Mouse (Mus musculus) forebrain, postnatal 0 days (tissue): ENCODE results near the gene Ccnjl. TPM values are rescaled to one million over a fixed set of nuclear protein-coding genes. Genes with fewer than 3 reads are reported as not detected.
A peak's percentile ranks its signal among the peaks of the same experiment; 100 is the strongest.

ENCODE experiments used
- ATAC-seq: fragments of 200-750 bp; cut with Nextera tagmentation; 2 replicates; pipeline ENCODE4 v1.8.0; 2017; ENCODE audit warnings: mild to moderate bottlenecking, moderate library complexity
- DNase-seq: peaks from one replicate; pipeline ENCODE4 v3.0.0-alpha.2; 2015
- H3K27ac ChIP-seq: fragments of 300-500 bp; sonication (generic); 2 replicates; pipeline ENCODE4 v1.5.1; 2014; ENCODE audit warnings: low read depth, mild to moderate bottlenecking, antibody characterized with exemption, low read length, moderate library complexity, mixed read lengths
- H3K27me3 ChIP-seq: fragments of 300-500 bp; sonication (generic); 2 replicates; pipeline ENCODE4 v1.6.1; 2014; ENCODE audit warnings: mild to moderate bottlenecking, low read length, mixed read lengths; ENCODE audit not compliant: insufficient read depth
- H3K36me3 ChIP-seq: fragments of 300-500 bp; sonication (generic); 2 replicates; pipeline ENCODE4 v1.6.1; 2014; ENCODE audit warnings: mild to moderate bottlenecking, moderate library complexity; ENCODE audit not compliant: insufficient read depth
- H3K4me1 ChIP-seq: fragments of 300-500 bp; sonication (generic); 2 replicates; pipeline ENCODE4 v1.6.1; 2014; ENCODE audit warnings: antibody characterized with exemption; ENCODE audit not compliant: insufficient read depth
- H3K4me2 ChIP-seq: fragments of 300-500 bp; sonication (generic); 2 replicates; pipeline ENCODE4 v1.6.1; 2014; ENCODE audit warnings: low read depth, mild to moderate bottlenecking, moderate library complexity
- H3K4me3 ChIP-seq: fragments of 300-500 bp; sonication (generic); 2 replicates; pipeline ENCODE4 v1.5.1; 2014; ENCODE audit warnings: low read depth, low read length, mixed read lengths
- H3K9ac ChIP-seq: fragments of 300-500 bp; sonication (generic); 2 replicates; pipeline ENCODE4 v1.6.1; 2014; ENCODE audit warnings: mild to moderate bottlenecking
- H3K9me3 ChIP-seq: fragments of 300-500 bp; sonication (generic); 2 replicates; pipeline ENCODE4 v1.6.1; 2016; ENCODE audit warnings: low read length
- CTCF ChIP-seq: sonication (generic); IDR thresholded peaks from 2 replicates; pipeline ENCODE4 v1.5.1; 2016; ENCODE audit warnings: antibody characterized with exemption, control low read depth, low read depth
- WGBS: fragments of 180-500 bp; shearing (Covaris S2); extraction: QIAGEN DNeasy Blood & Tissue Kit; methylation state at CpG from one replicate; pipeline ENCODE4 v1.1.7; 2014; 5-methylcytosine and 5-hydroxymethylcytosine counted together
- polyA plus RNA-seq: library from polyadenylated mRNA; unstranded; fragments of >200 nt; fragmentation: Nextera tagmentation; extraction: Ambion mirVana; gene quantifications from 2 replicates; pipeline ENCODE4 v1.2.1, GENCODE M21; 2015
- total RNA-seq: library from RNA; depleted of rRNA; stranded (reverse); fragments of >200 nt; gene quantifications from 2 replicates; pipeline ENCODE4 v1.2.3, GENCODE M21; 2014

Gene Ccnjl
- total and polyA plus RNA-seq, 2 experiments from 2014 or later = 1.3 to 4.5 TPM

- no peak for DNase-seq
- Histone ChIP-seq H3K27me3 (no peaks in the 10 kb centered on the region), H3K9ac (no peak overlapping the region), H3K4me2 (no peak overlapping the region), H3K4me3 (no peak overlapping the region), H3K9me3 (no peaks in the 10 kb centered on the region), H3K36me3 (no peaks in the 10 kb centered on the region), H3K4me1 (no peaks in the 10 kb centered on the region), H3K27ac (no peak overlapping the region)
- no peak for TF ChIP-seq CTCF
- 65% methylated on average over 7 of the region's 7 CpGs for WGBS
- peak; percentile 8; the same call in 1 of the 2 replicates for ATAC-seq
Observed at GRCm38 (mm10) chr11:43505188-43505587, 23.4 kb upstream of the Ccnjl start.

DNA sequence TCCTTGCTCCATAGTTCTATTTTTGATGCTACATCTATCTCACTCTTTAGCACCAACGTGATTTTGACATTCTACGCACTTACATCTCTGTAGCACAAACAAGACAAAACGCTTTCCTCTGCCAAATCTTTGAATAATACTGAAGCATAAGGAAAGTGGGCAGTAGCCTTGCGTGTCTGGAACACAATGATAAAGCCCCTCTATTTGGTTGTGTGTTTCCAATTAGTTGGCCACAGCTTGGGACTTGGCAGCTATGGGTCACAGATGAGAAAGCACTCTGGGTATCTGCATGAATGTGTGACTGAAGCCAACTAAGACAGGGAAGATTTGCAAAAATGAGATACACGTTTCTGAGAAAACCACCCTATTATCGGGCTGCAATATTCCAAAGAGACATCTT, 20.6 kb upstream of the Ccnjl start:
- no peak for DNase-seq
- Histone ChIP-seq H3K27ac (no peak overlapping the region), H3K36me3 (no peaks in the 10 kb centered on the region), H3K27me3 (no peaks in the 10 kb centered on the region), H3K4me1 (no peaks in the 10 kb centered on the region), H3K4me3 (no peak overlapping the region), H3K9me3 (no peaks in the 10 kb centered on the region), H3K4me2 (no peak overlapping the region), H3K9ac (no peak overlapping the region)
- TF ChIP-seq CTCF = no peak
- no peak for ATAC-seq
- WGBS = 79% methylated on average over 6 of the region's 6 CpGs

DNA sequence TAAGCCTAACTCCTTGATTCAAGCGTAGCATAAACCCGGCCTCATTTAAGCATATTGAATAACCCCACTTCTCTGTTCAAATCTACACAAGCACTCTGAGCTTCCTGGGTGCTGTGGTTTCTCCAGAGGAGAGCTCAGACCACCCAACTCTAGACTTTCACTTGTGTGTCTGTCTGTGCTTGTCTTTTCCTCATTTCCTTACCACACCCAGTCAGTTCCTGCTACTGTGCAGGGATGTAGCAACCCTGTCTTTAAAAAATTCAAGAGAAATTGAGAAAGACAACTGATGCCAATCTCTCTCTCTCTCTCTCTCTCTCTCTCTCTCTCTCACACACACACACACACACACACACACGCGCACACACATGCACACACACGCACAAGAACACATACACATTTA, 18.7 kb upstream of the Ccnjl start:
- Histone ChIP-seq H3K4me2 (no peak overlapping the region), H3K9ac (no peak overlapping the region), H3K27ac (no peak overlapping the region), H3K9me3 (no peaks in the 10 kb centered on the region), H3K4me1 (no peaks in the 10 kb centered on the region), H3K36me3 (no peaks in the 10 kb centered on the region), H3K4me3 (no peak overlapping the region), H3K27me3 (no peaks in the 10 kb centered on the region)
- WGBS = 94% methylated on average over 5 of the region's 5 CpGs
- no peak for ATAC-seq
- no peak for TF ChIP-seq CTCF
- no peak for DNase-seq

DNA sequence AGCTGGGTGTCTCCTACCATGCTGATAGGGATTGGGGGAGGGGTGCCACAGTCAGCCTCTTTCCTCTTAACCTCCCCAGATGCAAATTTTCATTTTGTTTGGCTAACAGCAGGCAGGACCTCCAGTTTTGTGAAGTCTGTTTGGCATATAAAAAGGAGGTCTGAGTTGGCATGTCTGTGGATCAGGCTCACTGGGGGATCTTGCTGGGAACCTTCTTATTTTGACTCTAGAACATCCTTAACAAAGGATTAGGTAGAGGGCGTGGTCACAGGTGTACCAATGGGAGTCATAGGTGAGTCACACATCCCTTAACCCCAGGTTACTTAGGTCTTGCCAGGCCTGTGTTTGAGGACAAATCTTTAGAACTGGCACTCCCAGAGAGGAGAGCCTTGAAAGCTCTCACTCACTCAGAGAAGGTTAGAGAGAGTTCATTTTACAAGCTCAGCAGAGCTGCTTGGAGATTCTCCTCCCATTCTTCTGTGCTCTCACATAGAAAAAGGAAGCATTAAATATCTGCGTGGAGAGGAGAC, 15.9 kb upstream of the Ccnjl start:
- Histone ChIP-seq H3K4me1 (no peaks in the 10 kb centered on the region), H3K27me3 (no peaks in the 10 kb centered on the region), H3K36me3 (no peaks in the 10 kb centered on the region), H3K4me3 (no peak overlapping the region), H3K9me3 (no peaks in the 10 kb centered on the region), H3K27ac (no peak overlapping the region), H3K4me2 (no peak overlapping the region), H3K9ac (no peak overlapping the region)
- DNase-seq = no peak
- no peak for ATAC-seq
- WGBS = 69% methylated on average over 2 of the region's 2 CpGs
- TF ChIP-seq CTCF = no peak

DNA sequence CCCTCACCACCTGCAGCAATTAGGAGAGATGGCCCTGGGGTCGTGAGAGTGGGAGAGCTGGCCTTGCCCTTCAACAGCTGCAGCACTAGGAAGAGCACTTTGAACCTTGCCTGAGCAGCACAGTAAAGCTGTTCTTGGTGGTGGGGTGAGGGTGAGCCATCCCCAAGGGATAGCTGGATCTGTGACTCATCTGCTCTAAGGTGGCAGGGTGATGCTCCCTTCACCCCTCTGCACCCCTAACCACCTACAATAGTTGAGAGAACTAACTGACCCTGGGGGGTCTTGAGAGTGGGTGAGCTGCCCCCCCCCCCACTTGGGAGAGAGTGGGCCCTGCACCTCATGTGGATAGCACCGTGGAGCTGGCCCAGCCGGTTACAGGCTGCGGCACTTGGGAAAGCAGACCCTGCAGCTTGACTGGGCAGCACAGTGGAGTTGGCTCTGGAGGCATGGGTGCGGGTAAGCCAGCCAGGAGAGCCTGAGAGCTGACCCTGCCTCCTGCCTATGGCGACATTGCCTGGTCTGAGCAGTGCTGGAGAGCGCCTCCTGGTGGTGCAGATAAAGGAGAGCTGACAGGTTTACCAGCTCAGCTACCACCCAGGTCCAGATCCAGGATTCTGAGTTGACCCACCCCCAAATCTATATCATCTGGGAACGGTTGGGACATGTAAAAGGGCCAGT, 12.1 kb upstream of the Ccnjl start:
- DNase-seq (no peak), ATAC-seq (0 out of 2 replicates have a peak, but pooled peaks have one; percentile 10)
- Histone ChIP-seq H3K36me3 (no peaks in the 10 kb centered on the region), H3K4me1 (no peaks in the 10 kb centered on the region), H3K9ac (no peak overlapping the region), H3K9me3 (no peaks in the 10 kb centered on the region), H3K27me3 (no peaks in the 10 kb centered on the region), H3K4me2 (no peak overlapping the region), H3K4me3 (no peak overlapping the region), H3K27ac (no peak overlapping the region)
- 41% methylated on average over 8 of the region's 8 CpGs for WGBS
- peak; percentile 59 for TF ChIP-seq CTCF

DNA sequence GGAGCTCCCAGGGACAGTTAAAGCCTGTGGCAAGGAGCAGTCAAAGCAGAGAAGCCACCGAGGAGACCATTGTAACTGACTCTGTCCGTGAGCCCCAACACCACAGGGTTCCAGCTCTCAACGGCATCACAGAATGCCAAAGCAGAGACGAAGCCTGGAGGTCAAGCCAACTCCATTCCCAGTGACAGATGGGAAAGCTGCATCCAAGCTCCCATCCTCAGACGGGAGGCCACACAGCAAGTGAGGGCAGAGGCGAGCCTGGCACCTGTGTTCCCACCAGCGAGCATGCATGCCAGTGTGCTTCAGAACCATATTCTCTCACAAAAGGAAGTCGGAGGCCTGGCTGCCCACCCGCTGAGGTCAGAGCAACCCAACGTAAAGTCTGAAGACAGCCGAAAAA, 10.9 kb upstream of the Ccnjl start:
- ATAC-seq (no peak), DNase-seq (no peak)
- no peak overlapping the region for H3K4me3 ChIP-seq
- H3K4me1 ChIP-seq = no peaks in the 10 kb centered on the region
- no peaks in the 10 kb centered on the region for H3K36me3 ChIP-seq
- H3K27me3 ChIP-seq = no peaks in the 10 kb centered on the region
- no peak overlapping the region for H3K27ac ChIP-seq
- no peak for TF ChIP-seq CTCF
- no peak overlapping the region for H3K9ac ChIP-seq
- no peaks in the 10 kb centered on the region for H3K9me3 ChIP-seq
- H3K4me2 ChIP-seq = no peak overlapping the region
- WGBS = 74% methylated on average over 11 of the region's 11 CpGs

GRCm38 (mm10) chr11:43518086-43518485, 10.5 kb upstream of the Ccnjl start:
- no peaks in the 10 kb centered on the region for H3K4me1 ChIP-seq
- H3K27ac ChIP-seq = no peak overlapping the region
- no peak overlapping the region for H3K4me2 ChIP-seq
- no peak overlapping the region for H3K4me3 ChIP-seq
- no peak; the same call in 1 of the 2 replicates for TF ChIP-seq CTCF
- no peaks in the 10 kb centered on the region for H3K36me3 ChIP-seq
- ATAC-seq = no peak
- no peaks in the 10 kb centered on the region for H3K27me3 ChIP-seq
- no peak for DNase-seq
- no peak overlapping the region for H3K9ac ChIP-seq
- H3K9me3 ChIP-seq = no peaks in the 10 kb centered on the region
